Mouse (Mus musculus) ES-E14 (cell line): ENCODE results near the gene Psma5.

ENCODE experiments used
- CHD2 ChIP-seq: IDR thresholded peaks from 2 replicates; pipeline ENCODE4 v1.6.1; 2014; ENCODE audit warnings: mild to moderate bottlenecking, low read depth, low read length, inconsistent platforms
- HCFC1 ChIP-seq: IDR thresholded peaks from 2 replicates; pipeline ENCODE4 v1.6.1; 2012; ENCODE audit warnings: low read length, inconsistent platforms, borderline replicate concordance; ENCODE audit not compliant: insufficient read depth
- MAFK ChIP-seq: IDR thresholded peaks from 2 replicates; pipeline ENCODE4 v1.6.1; 2014; ENCODE audit warnings: mild to moderate bottlenecking, low read depth, low read length, inconsistent platforms; ENCODE audit not compliant: insufficient read depth
- ZC3H11A ChIP-seq: IDR thresholded peaks from 2 replicates; pipeline ENCODE4 v1.6.1; 2012; ENCODE audit warnings: low read depth, mild to moderate bottlenecking, inconsistent platforms, low read length, borderline replicate concordance

DNA sequence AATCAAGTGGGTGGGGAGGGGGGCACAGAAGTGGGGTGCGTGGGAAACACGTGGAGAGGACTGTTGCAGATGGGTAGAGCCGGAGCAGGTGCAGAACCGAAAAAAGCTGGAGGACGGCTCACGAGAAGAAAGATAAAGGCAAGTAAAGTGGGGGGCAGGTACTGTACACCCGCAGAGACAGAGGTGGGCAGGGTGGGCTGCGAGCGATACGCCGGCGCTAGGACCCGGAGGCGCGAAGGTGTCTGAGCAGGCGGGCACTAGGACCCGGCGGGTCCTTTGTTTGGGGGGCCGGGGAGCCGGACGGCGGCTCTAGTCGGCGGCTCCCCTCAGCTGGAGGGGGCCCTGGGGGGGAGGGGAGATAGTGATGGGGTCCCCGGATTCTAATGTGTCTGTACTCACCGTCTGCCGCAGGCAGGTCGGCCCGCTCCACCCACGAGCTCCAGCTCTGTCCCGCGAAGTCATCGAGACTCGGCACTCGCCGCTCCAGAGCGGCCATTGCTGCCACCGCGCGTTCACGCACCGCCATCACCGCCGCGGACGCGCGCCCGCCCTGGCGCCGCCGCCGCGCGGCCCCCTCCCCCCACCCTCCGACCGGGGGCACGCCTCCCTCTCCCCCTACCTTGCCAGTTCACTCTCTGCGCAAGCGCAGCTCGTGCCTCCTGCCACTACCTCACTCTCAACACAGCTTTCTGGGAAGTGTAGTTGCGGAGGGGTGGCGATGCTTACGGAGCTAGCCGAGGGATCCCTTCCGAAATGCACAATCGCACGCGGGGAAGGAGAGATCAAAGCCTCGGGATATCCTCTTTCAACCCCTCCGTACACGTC is 46.6 kb upstream of the Psma5 start:
- TF ChIP-seq MAFK (no peak), HCFC1 (peak; percentile 91), CHD2 (no peak), ZC3H11A (no peak)
